Mouse (Mus musculus) ES-E14 (cell line): ENCODE data around the gene Ncor1.

Experiments
- CHD2 ChIP-seq: IDR thresholded peaks from 2 replicates; pipeline ENCODE4 v1.6.1; 2014; ENCODE audit warnings: mild to moderate bottlenecking, low read depth, low read length, inconsistent platforms
- HCFC1 ChIP-seq: IDR thresholded peaks from 2 replicates; pipeline ENCODE4 v1.6.1; 2012; ENCODE audit warnings: low read length, inconsistent platforms, borderline replicate concordance; ENCODE audit not compliant: insufficient read depth
- MAFK ChIP-seq: IDR thresholded peaks from 2 replicates; pipeline ENCODE4 v1.6.1; 2014; ENCODE audit warnings: mild to moderate bottlenecking, low read depth, low read length, inconsistent platforms; ENCODE audit not compliant: insufficient read depth
- ZC3H11A ChIP-seq: IDR thresholded peaks from 2 replicates; pipeline ENCODE4 v1.6.1; 2012; ENCODE audit warnings: low read depth, mild to moderate bottlenecking, inconsistent platforms, low read length, borderline replicate concordance
- ZNF384 ChIP-seq: IDR thresholded peaks from 2 replicates; pipeline ENCODE4 v1.6.1; 2012; ENCODE audit warnings: low read depth, low read length, inconsistent platforms

DNA sequence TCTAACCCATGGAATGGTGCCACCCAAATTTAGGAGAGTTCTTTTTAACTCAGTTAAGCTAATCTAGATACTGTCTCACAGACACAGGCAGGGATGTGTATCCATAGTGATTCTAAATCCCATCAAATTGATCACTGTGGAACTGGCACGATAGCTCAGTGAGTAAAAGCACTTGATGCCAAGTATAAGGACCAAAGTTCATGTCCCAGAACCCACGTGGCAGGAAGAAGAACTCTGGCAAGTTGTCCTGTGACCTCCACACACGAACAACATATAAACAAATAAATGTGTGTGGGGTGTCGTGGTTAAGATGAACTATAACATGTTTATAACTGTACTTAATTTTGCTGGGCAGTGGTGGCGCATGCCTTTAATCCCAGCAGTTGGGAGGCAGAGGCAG lies 21.2 kb upstream of the Ncor1 start:
- TF ChIP-seq MAFK (no peak), HCFC1 (no peak), ZNF384 (no peak), ZC3H11A (no peak), CHD2 (no peak)
